Mouse (Mus musculus) ES-E14 (cell line): ENCODE data around the gene Capg. TPM values are rescaled to one million over a fixed set of nuclear protein-coding genes. Genes with fewer than 3 reads are reported as not detected.

Experiments used
- DNase-seq: peaks from one replicate; pipeline ENCODE4 v3.0.0-alpha.2; 2013; ENCODE audit warnings: low read depth, low spot score
- H3K27ac ChIP-seq: 2 replicates; pipeline ENCODE4 v1.5.1; 2012; ENCODE audit warnings: low read depth, mild to moderate bottlenecking, low read length, moderate library complexity, mixed read lengths; ENCODE audit not compliant: poor library complexity, insufficient read depth, severe bottlenecking
- H3K36me3 ChIP-seq: 2 replicates; pipeline ENCODE4 v1.6.1; 2012; ENCODE audit warnings: mild to moderate bottlenecking, low read length, moderate library complexity, mixed read lengths; ENCODE audit not compliant: control insufficient read depth, poor library complexity, insufficient read depth, severe bottlenecking
- H3K4me1 ChIP-seq, 2 experiments: fragments of 150-350 bp in 1 of 2; sonication (generic) in 1 of 2; 2 replicates each; pipeline ENCODE4 v1.6.1; 2012; ENCODE audit warnings: low read length in 2 of 2, mild to moderate bottlenecking in 1 of 2, mixed read lengths in 1 of 2; ENCODE audit not compliant: control insufficient read depth in 2 of 2, insufficient read depth in 2 of 2, poor library complexity in 1 of 2
- H3K4me3 ChIP-seq, 2 experiments: fragments of 150-350 bp in 1 of 2; sonication (generic) in 1 of 2; 2 replicates each; pipeline ENCODE4 v1.5.1; 2012; ENCODE audit warnings: low read length in 2 of 2, low read depth in 1 of 2, mild to moderate bottlenecking in 1 of 2, mixed read lengths in 1 of 2; ENCODE audit not compliant: insufficient read depth in 1 of 2, poor library complexity in 1 of 2, severe bottlenecking in 1 of 2
- H3K9ac ChIP-seq: 2 replicates; pipeline ENCODE4 v1.6.1; 2012; ENCODE audit warnings: low read depth, mild to moderate bottlenecking, low read length, mixed read lengths; ENCODE audit not compliant: poor library complexity, insufficient read depth, severe bottlenecking
- H3K9me3 ChIP-seq: fragments of 150-350 bp; sonication (generic); 2 replicates; pipeline ENCODE4 v1.6.1; 2012; ENCODE audit warnings: low read depth, mild to moderate bottlenecking, low read length; ENCODE audit not compliant: control insufficient read depth, insufficient read depth
- CHD2 ChIP-seq: IDR thresholded peaks from 2 replicates; pipeline ENCODE4 v1.6.1; 2014; ENCODE audit warnings: mild to moderate bottlenecking, low read depth, low read length, inconsistent platforms
- HCFC1 ChIP-seq: IDR thresholded peaks from 2 replicates; pipeline ENCODE4 v1.6.1; 2012; ENCODE audit warnings: low read length, inconsistent platforms, borderline replicate concordance; ENCODE audit not compliant: insufficient read depth
- MAFK ChIP-seq: IDR thresholded peaks from 2 replicates; pipeline ENCODE4 v1.6.1; 2014; ENCODE audit warnings: mild to moderate bottlenecking, low read depth, low read length, inconsistent platforms; ENCODE audit not compliant: insufficient read depth
- ZC3H11A ChIP-seq: IDR thresholded peaks from 2 replicates; pipeline ENCODE4 v1.6.1; 2012; ENCODE audit warnings: low read depth, mild to moderate bottlenecking, inconsistent platforms, low read length, borderline replicate concordance
- ZNF384 ChIP-seq: IDR thresholded peaks from 2 replicates; pipeline ENCODE4 v1.6.1; 2012; ENCODE audit warnings: low read depth, low read length, inconsistent platforms
- in situ Hi-C, 2 experiments: fragments of 600-800 bp; cut with MboI; formaldehyde crosslinking; loops; one replicate each; pipeline ENCODE4 v1.15.1; 2025; ENCODE audit warnings: low sequenced_read_pairs in 2 of 2, inconsistent platforms in 1 of 2; ENCODE audit not compliant: unreplicated experiment in 2 of 2
- total RNA-seq: library from RNA; depleted of rRNA; stranded (reverse); fragments of 300-350 nt; gene quantifications from 2 replicates; pipeline ENCODE4 v1.2.3, GENCODE M21; 2012; rRNA removed

Gene Capg
- total RNA-seq, 1 experiment, result 58.4 TPM

GRCm38 (mm10) chr6:72607676-72608075 lies 63.5 kb downstream of the Capg start:
- in situ Hi-C loops, result no loop called here
- no peak for DNase-seq
- H3K27ac ChIP-seq, result no peak overlapping the region
- TF ChIP-seq CHD2 (no peak), HCFC1 (no peak), ZC3H11A (no peak), ZNF384 (no peak), MAFK (no peak)
- no peak overlapping the region for H3K4me3 ChIP-seq
- H3K9ac ChIP-seq, result no peak overlapping the region
- H3K4me1 ChIP-seq, result no peaks in the 10 kb centered on the region
- peaks cover 2% of the 10 kb centered on the region for H3K36me3 ChIP-seq
- H3K9me3 ChIP-seq, result no peaks in the 10 kb centered on the region

- Histone ChIP-seq H3K4me1 (no peaks in the 10 kb centered on the region), H3K9me3 (no peaks in the 10 kb centered on the region), H3K4me3 (no peak overlapping the region), H3K36me3 (peaks cover 5% of the 10 kb centered on the region), H3K27ac (no peak overlapping the region), H3K9ac (no peak overlapping the region)
- no peak for DNase-seq
- in situ Hi-C loops, result no loop called here
- TF ChIP-seq CHD2, result no peak
- no peak for TF ChIP-seq ZC3H11A
- no peak for TF ChIP-seq MAFK
These were observed 64.5 kb downstream of the Capg start for GRCm38 (mm10) chr6:72608662-72609184.

GRCm38 (mm10) chr6:72610261-72610660 lies 66.1 kb downstream of the Capg start:
- Histone ChIP-seq H3K9me3 (no peaks in the 10 kb centered on the region), H3K9ac (no peak overlapping the region), H3K27ac (no peak overlapping the region), H3K4me1 (no peaks in the 10 kb centered on the region), H3K36me3 (peaks cover 5% of the 10 kb centered on the region), H3K4me3 (no peak overlapping the region)
- in situ Hi-C loops, result no loop called here
- TF ChIP-seq ZC3H11A (no peak), ZNF384 (no peak), HCFC1 (no peak), CHD2 (no peak)
- DNase-seq, result no peak

Other genes starting within 250 kb of the Capg start
- not detected in 2 replicates for gene Sftpb, start 239.8 kb upstream of the Capg start, total RNA-seq
- gene Usp39, start 199.2 kb upstream of the Capg start, total RNA-seq, result 62.6 and 76.9 TPM in 2 replicates
- 7.7 TPM in 2 replicates for gene 0610030E20Rik, start 197.1 kb upstream of the Capg start, total RNA-seq
- gene Tmem150a, start 188.9 kb upstream of the Capg start, total RNA-seq, result 21.2 and 26.1 TPM in 2 replicates
- 57.2 and 62.0 TPM in 2 replicates for gene Rnf181, start 177.4 kb upstream of the Capg start, total RNA-seq
- gene Vamp5, start 163.9 kb upstream of the Capg start, total RNA-seq, result 1.0 and 1.2 TPM in 2 replicates
- 25.6 and 44.0 TPM in 2 replicates for gene Vamp8, start 153.7 kb upstream of the Capg start, total RNA-seq
- gene Ggcx, start 130.1 kb upstream of the Capg start, total RNA-seq, result 22.6 and 25.2 TPM in 2 replicates
- gene Mat2a, start 104.8 kb upstream of the Capg start, total RNA-seq, result 407 and 469 TPM in 2 replicates
- not detected in 2 replicates for gene Sh2d6, start 22.7 kb upstream of the Capg start, total RNA-seq
- gene Elmod3, start 54.0 kb downstream of the Capg start, total RNA-seq, result 4.3 and 4.8 TPM in 2 replicates
- gene Retsat, start 54.1 kb downstream of the Capg start, total RNA-seq, result 20.2 and 39.6 TPM in 2 replicates
- gene Tgoln1, start 72.6 kb downstream of the Capg start, total RNA-seq, result 56.4 and 57.7 TPM in 2 replicates
- gene Tcf7l1, start 244.9 kb downstream of the Capg start, total RNA-seq, result 12.5 and 14.5 TPM in 2 replicates